Mouse (Mus musculus): ENCODE measurements around the gene Slc25a12.

DNA sequence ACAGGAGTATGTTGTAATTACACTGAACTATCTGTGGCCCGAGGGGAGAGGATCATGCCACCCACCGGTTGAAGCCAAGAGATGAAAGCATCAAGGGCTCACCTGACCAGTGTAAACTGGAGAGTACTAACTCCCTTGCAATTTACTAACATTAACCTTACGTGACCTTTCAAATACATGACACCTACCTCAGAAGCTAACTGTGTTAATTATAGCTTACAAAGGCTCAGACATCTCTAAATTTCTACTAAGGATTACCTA, 15.9 kb downstream of the Slc25a12 start:
- TF ChIP-seq POLR2A (IDR thresholded peaks at IDR 0.05; ENCODE audit: control insufficient read depth, extremely low read depth, insufficient read depth, low read length, poor library complexity) (no peak), CTCF (IDR thresholded peaks at IDR 0.05; ENCODE audit: borderline replicate concordance, control insufficient read depth, extremely low read depth, insufficient read depth, low read length, poor library complexity) (no peak)

Data from thymus, adult 2 months (tissue).